Mouse (Mus musculus) hindbrain, embryonic 11.5 days (tissue): Measurements from ENCODE around the gene Fam71e1. TPM values are rescaled to one million over a fixed set of nuclear protein-coding genes. Genes with fewer than 3 reads are reported as not detected.

Experiments
- ATAC-seq: fragments of 200-750 bp; cut with Nextera tagmentation; 2 replicates; pipeline ENCODE4 v1.8.0; 2017; ENCODE audit warnings: mild to moderate bottlenecking, moderate TSS enrichment, moderate library complexity; ENCODE audit not compliant: low FRiP score
- DNase-seq: peaks from one replicate; pipeline ENCODE4 v3.0.0-alpha.2; 2015; ENCODE audit warnings: low spot score
- H3K27ac ChIP-seq: fragments of 300-500 bp; sonication (generic); 2 replicates; pipeline ENCODE4 v1.5.1; 2014; ENCODE audit warnings: mild to moderate bottlenecking, low read depth, low read length
- H3K27me3 ChIP-seq: fragments of 300-500 bp; sonication (generic); 2 replicates; pipeline ENCODE4 v1.6.1; 2014; ENCODE audit warnings: mild to moderate bottlenecking, low read length, moderate library complexity, mixed read lengths; ENCODE audit not compliant: control insufficient read depth, insufficient read depth
- H3K36me3 ChIP-seq: fragments of 300-500 bp; sonication (generic); 2 replicates; pipeline ENCODE4 v1.6.1; 2014; ENCODE audit warnings: mild to moderate bottlenecking, low read length, moderate library complexity, mixed read lengths; ENCODE audit not compliant: control insufficient read depth, insufficient read depth
- H3K4me1 ChIP-seq: fragments of 300-500 bp; sonication (generic); replicated peaks from 2 replicates; pipeline ENCODE4 v1.6.1; 2014; ENCODE audit warnings: low read length, mixed read lengths; ENCODE audit not compliant: control insufficient read depth, insufficient read depth
- H3K4me2 ChIP-seq: fragments of 300-500 bp; sonication (generic); replicated peaks from 2 replicates; pipeline ENCODE4 v1.6.1; 2014; ENCODE audit warnings: mild to moderate bottlenecking, low read depth, low read length
- H3K4me3 ChIP-seq: fragments of 300-500 bp; sonication (generic); 2 replicates; pipeline ENCODE4 v1.5.1; 2014; ENCODE audit warnings: low read depth, low read length
- H3K9ac ChIP-seq: fragments of 300-500 bp; sonication (generic); 2 replicates; pipeline ENCODE4 v1.6.1; 2014; ENCODE audit warnings: low read depth, low read length
- H3K9me3 ChIP-seq: fragments of 300-500 bp; sonication (generic); 2 replicates; pipeline ENCODE4 v1.6.1; 2016; ENCODE audit warnings: low read length; ENCODE audit not compliant: control insufficient read depth
- WGBS: fragments of 180-500 bp; shearing (Covaris S2); extraction: QIAGEN DNeasy Blood & Tissue Kit; methylation state at CpG from one replicate; pipeline ENCODE4 v1.1.7; 2014; 5-methylcytosine and 5-hydroxymethylcytosine counted together
- polyA plus RNA-seq: library from polyadenylated mRNA; unstranded; fragments of >200 nt; fragmentation: Nextera tagmentation; extraction: Ambion mirVana; gene quantifications from 2 replicates; pipeline ENCODE4 v1.2.1, GENCODE M21; 2014

Gene Fam71e1
- polyA plus RNA-seq, 1 experiment from 2014 or later: 20.6 TPM

DNA sequence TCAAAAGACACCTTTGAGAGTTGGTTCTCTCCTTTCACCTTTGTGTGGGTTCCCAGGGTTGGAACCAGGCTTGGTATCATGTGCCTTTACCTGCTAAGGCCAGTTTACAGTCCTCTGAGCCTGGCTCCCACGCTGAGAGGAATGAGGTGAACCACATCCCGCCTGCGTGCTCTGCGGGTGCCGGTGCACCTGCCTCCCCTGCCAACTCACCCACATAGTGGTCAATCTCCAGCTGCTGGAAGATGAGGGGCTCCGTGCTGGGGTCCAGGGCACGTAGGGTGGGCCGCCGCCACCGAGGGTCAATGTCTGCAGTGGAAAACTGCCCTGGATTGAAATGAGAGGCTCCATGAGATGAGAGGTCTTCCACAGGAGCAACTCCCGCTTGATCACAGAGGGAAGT, 46.2 kb downstream of the Fam71e1 start:
- no peak overlapping the region for H3K4me3 ChIP-seq
- H3K9ac ChIP-seq: no peak overlapping the region
- DNase-seq: no peak
- H3K27ac ChIP-seq: no peak overlapping the region
- H3K9me3 ChIP-seq: no peaks in the 10 kb centered on the region
- 96% methylated on average over 11 of the region's 11 CpGs for WGBS
- peaks cover 5% of the 10 kb centered on the region; the same call in 1 of the 2 replicates for H3K36me3 ChIP-seq
- 0 out of 2 replicates have a peak, but pooled peaks cover 2% of the 10 kb centered on the region for H3K4me1 ChIP-seq
- H3K4me2 ChIP-seq: no peak overlapping the region
- no peaks in the 10 kb centered on the region for H3K27me3 ChIP-seq
- ATAC-seq: no peak

- Histone ChIP-seq H3K27ac (no peak overlapping the region), H3K27me3 (no peaks in the 10 kb centered on the region), H3K9ac (no peak overlapping the region), H3K4me1 (0 out of 2 replicates have a peak, but pooled peaks cover 3% of the 10 kb centered on the region), H3K36me3 (peaks cover 2% of the 10 kb centered on the region; the same call in 1 of the 2 replicates), H3K9me3 (no peaks in the 10 kb centered on the region), H3K4me2 (no peak overlapping the region), H3K4me3 (no peak overlapping the region)
- ATAC-seq: no peak
- WGBS: 77% methylated on average over 12 of the region's 12 CpGs
- DNase-seq: no peak
Observed at GRCm38 (mm10) chr7:44543071-44543470, 46.7 kb downstream of the Fam71e1 start.

- ATAC-seq: no peak
- no peaks in the 10 kb centered on the region for H3K27me3 ChIP-seq
- no peak overlapping the region for H3K4me3 ChIP-seq
- H3K36me3 ChIP-seq: peaks cover 6% of the 10 kb centered on the region; the same call in 1 of the 2 replicates
- DNase-seq: no peak
- no peak overlapping the region for H3K9ac ChIP-seq
- no peaks in the 10 kb centered on the region for H3K9me3 ChIP-seq
- no peak overlapping the region for H3K27ac ChIP-seq
- no peak overlapping the region for H3K4me2 ChIP-seq
- 0 out of 2 replicates have a peak, but pooled peaks cover 3% of the 10 kb centered on the region for H3K4me1 ChIP-seq
- WGBS: 97% methylated on average over 3 of the region's 3 CpGs
Observed at GRCm38 (mm10) chr7:44546274-44546673, 49.9 kb downstream of the Fam71e1 start.

DNA sequence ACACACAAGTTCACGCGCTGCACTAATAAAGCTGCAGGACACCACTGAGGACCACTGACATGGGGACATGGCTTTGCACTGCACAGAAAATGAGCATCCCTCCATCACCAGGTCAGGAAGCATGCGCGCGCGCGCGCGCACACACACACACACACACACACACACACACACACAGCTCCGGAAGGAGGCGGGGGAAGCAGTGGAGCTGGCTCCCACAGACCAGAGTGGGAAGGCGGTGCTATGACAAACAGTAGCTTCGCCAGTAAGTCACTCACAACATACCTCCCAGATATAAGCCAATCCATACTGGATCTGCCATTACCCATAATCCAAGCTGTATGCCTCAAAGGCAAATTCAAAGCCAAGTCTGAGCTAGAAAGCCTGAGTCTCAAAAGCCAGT, 50.7 kb downstream of the Fam71e1 start:
- peaks cover 6% of the 10 kb centered on the region; the same call in 1 of the 2 replicates for H3K36me3 ChIP-seq
- no peak for ATAC-seq
- H3K27ac ChIP-seq: no peak overlapping the region
- H3K27me3 ChIP-seq: no peaks in the 10 kb centered on the region
- WGBS: 98% methylated on average over 13 of the region's 13 CpGs
- no peak overlapping the region for H3K9ac ChIP-seq
- H3K4me3 ChIP-seq: no peak overlapping the region
- no peaks in the 10 kb centered on the region for H3K9me3 ChIP-seq
- DNase-seq: no peak
- H3K4me1 ChIP-seq: 0 out of 2 replicates have a peak, but pooled peaks cover 3% of the 10 kb centered on the region
- no peak overlapping the region; the same call in 1 of the 2 replicates for H3K4me2 ChIP-seq

- peaks cover 6% of the 10 kb centered on the region; the same call in 1 of the 2 replicates for H3K4me1 ChIP-seq
- ATAC-seq (no peak), DNase-seq (no peak)
- H3K4me3 ChIP-seq: peak overlapping the region; percentile 53
- H3K27ac ChIP-seq: no peak overlapping the region
- peak overlapping the region; percentile 51 for H3K9ac ChIP-seq
- peak overlapping the region; percentile 86 for H3K4me2 ChIP-seq
- no peaks in the 10 kb centered on the region for H3K9me3 ChIP-seq
- H3K27me3 ChIP-seq: no peaks in the 10 kb centered on the region
- WGBS: 24% methylated on average over 5 of the region's 5 CpGs
- peaks cover 6% of the 10 kb centered on the region; the same call in 1 of the 2 replicates for H3K36me3 ChIP-seq
Observed at GRCm38 (mm10) chr7:44547725-44548124, 51.3 kb downstream of the Fam71e1 start.

- under 1% methylated on average over 43 of the region's 43 CpGs for WGBS
- peak within 1 kb of the TSS; percentile 51 for H3K9ac ChIP-seq
- DNase-seq: peak; percentile 100
- H3K4me2 ChIP-seq: peak within 1 kb of the TSS; percentile 86
- H3K4me3 ChIP-seq: peak within 1 kb of the TSS; percentile 53
- no peaks in the 10 kb centered on the region for H3K9me3 ChIP-seq
- H3K4me1 ChIP-seq: peaks cover 7% of the 10 kb centered on the region; the same call in 1 of the 2 replicates
- peak within 1 kb of the TSS; percentile 31 for H3K27ac ChIP-seq
- ATAC-seq: peak; percentile 90
- no peaks in the 10 kb centered on the region for H3K27me3 ChIP-seq
- H3K36me3 ChIP-seq: peaks cover 6% of the 10 kb centered on the region; the same call in 1 of the 2 replicates
Observed at GRCm38 (mm10) chr7:44548497-44549087, 52.2 kb downstream of the Fam71e1 start, which contains the start of gene Pold1. Gene Pold1, minus strand, starts transcription at chr7:44548849.

DNA sequence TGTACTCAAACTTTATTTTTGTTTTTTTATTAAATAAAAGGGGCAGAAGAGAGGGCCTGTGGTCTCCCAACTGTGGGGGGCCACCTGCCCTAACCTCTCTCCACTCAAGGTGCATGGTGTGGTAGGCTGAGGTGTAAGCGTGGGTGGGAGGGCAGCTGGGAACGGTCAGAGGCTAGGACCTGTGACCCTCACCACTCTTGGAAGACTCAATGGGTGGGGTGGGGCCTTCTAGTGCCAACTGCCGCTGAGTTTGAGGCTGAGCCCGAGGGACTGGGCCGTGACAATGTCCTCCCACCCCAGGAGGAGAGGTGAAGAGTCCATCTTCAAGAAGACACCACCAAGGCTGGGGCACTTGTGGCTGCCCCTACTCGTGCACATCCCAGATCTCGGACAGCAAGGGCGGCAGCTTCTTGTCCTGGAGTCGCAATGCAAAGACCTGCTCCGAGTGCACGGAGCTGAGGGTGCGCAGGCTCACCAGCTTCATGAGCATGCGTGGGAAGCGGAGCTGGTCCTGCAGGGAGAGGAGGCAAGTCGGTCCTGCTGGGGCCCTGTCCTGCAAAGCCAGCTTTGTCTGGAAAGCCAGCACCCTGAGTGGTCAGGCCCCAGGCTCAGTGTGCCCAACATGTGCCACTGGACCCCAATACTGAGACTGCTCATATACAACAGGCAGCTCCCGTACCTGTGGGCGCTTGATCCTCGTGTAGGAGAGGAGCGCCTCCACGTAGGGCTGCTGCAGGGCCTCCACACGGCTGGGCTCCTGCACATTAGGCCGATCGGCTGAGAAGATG, 53.4 kb downstream of the Fam71e1 start:
- Histone ChIP-seq H3K36me3 (peaks cover 6% of the 10 kb centered on the region; the same call in 1 of the 2 replicates), H3K9me3 (no peaks in the 10 kb centered on the region), H3K4me2 (no peak overlapping the region), H3K9ac (no peak overlapping the region), H3K27ac (no peak overlapping the region), H3K4me1 (peaks cover 7% of the 10 kb centered on the region; the same call in 1 of the 2 replicates), H3K4me3 (no peak overlapping the region), H3K27me3 (no peaks in the 10 kb centered on the region)
- DNase-seq (no peak), ATAC-seq (no peak)
- 96% methylated on average over 23 of the region's 23 CpGs for WGBS

DNA sequence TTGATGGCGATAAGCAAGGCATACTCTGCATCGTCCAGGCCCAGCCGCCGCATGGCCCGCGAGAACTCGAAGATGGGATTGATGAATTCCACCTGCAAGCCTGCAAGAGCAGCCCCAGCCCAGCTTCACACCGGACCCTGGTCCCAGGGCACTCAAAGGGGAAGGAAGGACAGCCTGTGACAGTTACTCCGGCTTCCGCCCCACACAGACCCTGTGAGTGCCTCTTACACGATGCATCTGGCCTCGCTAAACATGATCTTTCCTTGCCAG, 54.0 kb downstream of the Fam71e1 start:
- no peak for ATAC-seq
- Histone ChIP-seq H3K27me3 (no peaks in the 10 kb centered on the region), H3K36me3 (peaks cover 6% of the 10 kb centered on the region; the same call in 1 of the 2 replicates), H3K4me3 (no peak overlapping the region), H3K4me1 (peaks cover 7% of the 10 kb centered on the region; the same call in 1 of the 2 replicates), H3K9ac (no peak overlapping the region), H3K9me3 (no peaks in the 10 kb centered on the region), H3K4me2 (no peak overlapping the region), H3K27ac (no peak overlapping the region)
- DNase-seq: no peak
- WGBS: 96% methylated on average over 12 of the region's 12 CpGs
